Mouse (Mus musculus): ENCODE measurements around the gene Tgfa.

Tgfa gene

GRCm38 (mm10) chr6:86281573-86282210 lies 86.7 kb downstream of the Tgfa start:
- DNase-seq (ENCODE audit: low read depth, low spot score) = no peak

GRCm38 (mm10) chr6:86293301-86293700 lies 98.3 kb downstream of the Tgfa start:
- no peak for DNase-seq (ENCODE audit: low read depth, low spot score)

GRCm38 (mm10) chr6:86295451-86295850 lies 100.4 kb downstream of the Tgfa start:
- no peak for DNase-seq (ENCODE audit: low read depth, low spot score)

GRCm38 (mm10) chr6:86296126-86296525 lies 101.1 kb downstream of the Tgfa start:
- DNase-seq (ENCODE audit: low read depth, low spot score) = no peak

GRCm38 (mm10) chr6:86296938-86297337 lies 101.9 kb downstream of the Tgfa start:
- DNase-seq (ENCODE audit: low read depth, low spot score) = no peak

- DNase-seq (ENCODE audit: low read depth, low spot score) = no peak
Observed at GRCm38 (mm10) chr6:86298961-86299360, 103.9 kb downstream of the Tgfa start.

GRCm38 (mm10) chr6:86299381-86299780 lies 104.4 kb downstream of the Tgfa start:
- no peak for DNase-seq (ENCODE audit: low read depth, low spot score)

GRCm38 (mm10) chr6:86305680-86306079 lies 110.7 kb downstream of the Tgfa start:
- no peak for DNase-seq (ENCODE audit: low read depth, low spot score)

- DNase-seq (ENCODE audit: low read depth, low spot score) = no peak
Observed at GRCm38 (mm10) chr6:86314011-86314410, 119.0 kb downstream of the Tgfa start.

GRCm38 (mm10) chr6:86317066-86317465 lies 122.0 kb downstream of the Tgfa start:
- DNase-seq (ENCODE audit: low read depth, low spot score) = no peak

GRCm38 (mm10) chr6:86318855-86319254 lies 123.8 kb downstream of the Tgfa start:
- DNase-seq (ENCODE audit: low read depth, low spot score) = peak; percentile 18

GRCm38 (mm10) chr6:86322031-86322563 lies 127.1 kb downstream of the Tgfa start:
- peak; percentile 21 for DNase-seq (ENCODE audit: low read depth, low spot score)

- DNase-seq (ENCODE audit: low read depth, low spot score) = no peak
Observed at GRCm38 (mm10) chr6:86322991-86323390, 128.0 kb downstream of the Tgfa start.

- DNase-seq (ENCODE audit: low read depth, low spot score) = no peak
Observed at GRCm38 (mm10) chr6:86324400-86324799, 129.4 kb downstream of the Tgfa start.
